Mouse (Mus musculus) megakaryocyte, embryonic 14.5 days (primary cell): Measurements from ENCODE around the gene Lrrc27. TPM values are rescaled to one million over a fixed set of nuclear protein-coding genes. Genes with fewer than 3 reads are reported as not detected.

ENCODE experiments used
- H3K27me3 ChIP-seq: replicated peaks from 2 replicates; pipeline ENCODE3; 2012; ENCODE audit warnings: inconsistent platforms
- H3K36me3 ChIP-seq: replicated peaks from 2 replicates; pipeline ENCODE3; 2012; ENCODE audit warnings: low read length, inconsistent platforms, mixed read lengths
- H3K4me1 ChIP-seq: 2 replicates; pipeline ENCODE4 v1.6.1; 2012; ENCODE audit warnings: inconsistent platforms
- H3K4me3 ChIP-seq: replicated peaks from 2 replicates; pipeline ENCODE3; 2012; ENCODE audit warnings: moderate library complexity, mild to moderate bottlenecking, inconsistent platforms
- H3K9me3 ChIP-seq: 2 replicates; pipeline ENCODE4 v1.6.1; 2012; ENCODE audit warnings: inconsistent platforms
- FLI1 ChIP-seq: IDR thresholded peaks from 2 replicates; pipeline ENCODE4 v1.6.1; 2012; ENCODE audit warnings: low read length, inconsistent platforms, mixed read lengths
- GATA1 ChIP-seq: IDR thresholded peaks from 3 replicates; pipeline ENCODE4 v1.6.1; 2012; ENCODE audit warnings: mixed read lengths, low read length, inconsistent platforms, borderline replicate concordance
- polyA plus RNA-seq: library from polyadenylated mRNA; stranded (reverse); fragments of >175 nt; gene quantifications from 2 replicates; pipeline ENCODE4 v1.2.3, GENCODE M21; 2012; ENCODE audit warnings: low replicate concordance; ENCODE audit not compliant: insufficient read depth

Lrrc27 gene
- polyA plus RNA-seq, 1 experiment, result 2.9 TPM

GRCm38 (mm10) chr7:139220303-139220702 is 7.5 kb downstream of the Lrrc27 start:
- TF ChIP-seq GATA1, result no peak
- TF ChIP-seq FLI1, result no peak
- no peaks in the 10 kb centered on the region for H3K9me3 ChIP-seq

GRCm38 (mm10) chr7:139221072-139221471 is 8.3 kb downstream of the Lrrc27 start:
- H3K36me3 ChIP-seq, result peaks cover 4% of the 10 kb centered on the region
- no peak overlapping the region for H3K4me3 ChIP-seq
- no peaks in the 10 kb centered on the region for H3K27me3 ChIP-seq
- H3K4me1 ChIP-seq, result peaks cover 79% of the 10 kb centered on the region
- no peaks in the 10 kb centered on the region for H3K9me3 ChIP-seq
- TF ChIP-seq FLI1, result no peak
- TF ChIP-seq GATA1, result no peak

More at GRCm38 (mm10) chr7:139220303-139220702, 7.5 kb downstream of the Lrrc27 start:
- Histone ChIP-seq H3K4me3 (peak overlapping the region; percentile 38), H3K27me3 (no peaks in the 10 kb centered on the region), H3K4me1 (peaks cover 76% of the 10 kb centered on the region), H3K36me3 (peaks cover 4% of the 10 kb centered on the region)

GRCm38 (mm10) chr7:139221856-139222255 is 9.1 kb downstream of the Lrrc27 start:
- no peak overlapping the region for H3K4me3 ChIP-seq
- peaks cover 7% of the 10 kb centered on the region for H3K36me3 ChIP-seq
- H3K9me3 ChIP-seq, result no peaks in the 10 kb centered on the region
- TF ChIP-seq GATA1, result no peak
- no peak for TF ChIP-seq FLI1
- H3K4me1 ChIP-seq, result peaks cover 79% of the 10 kb centered on the region
- H3K27me3 ChIP-seq, result no peaks in the 10 kb centered on the region

GRCm38 (mm10) chr7:139222341-139222740 is 9.6 kb downstream of the Lrrc27 start:
- peaks cover 7% of the 10 kb centered on the region for H3K36me3 ChIP-seq
- no peak for TF ChIP-seq FLI1
- no peak for TF ChIP-seq GATA1
- peaks cover 83% of the 10 kb centered on the region for H3K4me1 ChIP-seq
- H3K9me3 ChIP-seq, result no peaks in the 10 kb centered on the region
- no peak overlapping the region for H3K4me3 ChIP-seq
- H3K27me3 ChIP-seq, result no peaks in the 10 kb centered on the region

GRCm38 (mm10) chr7:139224070-139224469 is 11.3 kb downstream of the Lrrc27 start:
- no peaks in the 10 kb centered on the region for H3K27me3 ChIP-seq
- peaks cover 7% of the 10 kb centered on the region for H3K36me3 ChIP-seq
- no peaks in the 10 kb centered on the region for H3K9me3 ChIP-seq
- no peak overlapping the region for H3K4me3 ChIP-seq
- H3K4me1 ChIP-seq, result peaks cover 86% of the 10 kb centered on the region
- TF ChIP-seq GATA1, result no peak
- no peak for TF ChIP-seq FLI1

- peaks cover 7% of the 10 kb centered on the region for H3K36me3 ChIP-seq
- peak overlapping the region; percentile 69 for H3K4me3 ChIP-seq
- H3K27me3 ChIP-seq, result no peaks in the 10 kb centered on the region
- peaks cover 86% of the 10 kb centered on the region for H3K4me1 ChIP-seq
- TF ChIP-seq GATA1 (no peak), FLI1 (no peak)
- H3K9me3 ChIP-seq, result no peaks in the 10 kb centered on the region
These were observed 11.9 kb downstream of the Lrrc27 start for GRCm38 (mm10) chr7:139224725-139225124.

- Histone ChIP-seq H3K4me3 (no peak overlapping the region), H3K36me3 (peaks cover 10% of the 10 kb centered on the region), H3K9me3 (no peaks in the 10 kb centered on the region), H3K4me1 (peaks cover 96% of the 10 kb centered on the region), H3K27me3 (no peaks in the 10 kb centered on the region)
- TF ChIP-seq GATA1 (no peak), FLI1 (no peak)
These were observed 13.6 kb downstream of the Lrrc27 start for GRCm38 (mm10) chr7:139226416-139226815.

GRCm38 (mm10) chr7:139228447-139229171 is 15.8 kb downstream of the Lrrc27 start:
- peaks cover 8% of the 10 kb centered on the region for H3K36me3 ChIP-seq
- no peaks in the 10 kb centered on the region for H3K27me3 ChIP-seq
- H3K9me3 ChIP-seq, result no peaks in the 10 kb centered on the region
- peaks cover 95% of the 10 kb centered on the region for H3K4me1 ChIP-seq
- peak overlapping the region; percentile 66 for H3K4me3 ChIP-seq
- no peak for TF ChIP-seq GATA1
- TF ChIP-seq FLI1, result no peak

- Histone ChIP-seq H3K4me3 (no peak overlapping the region), H3K4me1 (peaks cover 95% of the 10 kb centered on the region), H3K9me3 (no peaks in the 10 kb centered on the region), H3K36me3 (peaks cover 6% of the 10 kb centered on the region), H3K27me3 (no peaks in the 10 kb centered on the region)
- TF ChIP-seq FLI1 (no peak), GATA1 (no peak)
These were observed 17.0 kb downstream of the Lrrc27 start for GRCm38 (mm10) chr7:139229837-139230236.

- no peaks in the 10 kb centered on the region for H3K9me3 ChIP-seq
- peaks cover 93% of the 10 kb centered on the region for H3K4me1 ChIP-seq
- peak overlapping the region; percentile 68 for H3K4me3 ChIP-seq
- H3K27me3 ChIP-seq, result no peaks in the 10 kb centered on the region
- TF ChIP-seq GATA1 (no peak), FLI1 (no peak)
- peaks cover 6% of the 10 kb centered on the region for H3K36me3 ChIP-seq
These were observed 17.5 kb downstream of the Lrrc27 start for GRCm38 (mm10) chr7:139230241-139230640.

GRCm38 (mm10) chr7:139233714-139234113 is 20.9 kb downstream of the Lrrc27 start:
- TF ChIP-seq GATA1 (no peak), FLI1 (no peak)
- Histone ChIP-seq H3K36me3 (peaks cover 7% of the 10 kb centered on the region), H3K27me3 (no peaks in the 10 kb centered on the region), H3K4me3 (peak overlapping the region; percentile 82), H3K4me1 (peaks cover 76% of the 10 kb centered on the region), H3K9me3 (peaks cover 4% of the 10 kb centered on the region)
